Mouse (Mus musculus): ENCODE data around the gene Parp9. TPM values are rescaled to one million over a fixed set of nuclear protein-coding genes. Genes with fewer than 3 reads are reported as not detected.
"Not testable (repeated sequence)": the region's sequence is repeated elsewhere in the genome, so short reads cannot be mapped to it uniquely, and the experiment has no call there.

Gene Parp9
- polyA plus RNA-seq, 1 experiment from 2014 or later = 5.3 TPM

- H3K4me2 ChIP-seq = peak overlapping the region; percentile 80
- peak overlapping the region; percentile 67 for H3K4me3 ChIP-seq
- H3K9ac ChIP-seq = peak overlapping the region; percentile 56
- no peaks in the 10 kb centered on the region for H3K9me3 ChIP-seq
- H3K4me1 ChIP-seq = peaks cover 11% of the 10 kb centered on the region
- WGBS = 4% methylated on average over 6 of the region's 6 CpGs
- no peak for ATAC-seq (ENCODE audit: insufficient number of reproducible peaks, low FRiP score, low TSS enrichment, low read depth)
- no peaks in the 10 kb centered on the region for H3K36me3 ChIP-seq
- H3K27ac ChIP-seq = 0 out of 2 replicates have a peak overlapping the region, but pooled peaks have one; percentile 39
- no peaks in the 10 kb centered on the region for H3K27me3 ChIP-seq
Measured at GRCm38 (mm10) chr16:35939261-35939660, 991 bp downstream of the Parp9 start.

DNA sequence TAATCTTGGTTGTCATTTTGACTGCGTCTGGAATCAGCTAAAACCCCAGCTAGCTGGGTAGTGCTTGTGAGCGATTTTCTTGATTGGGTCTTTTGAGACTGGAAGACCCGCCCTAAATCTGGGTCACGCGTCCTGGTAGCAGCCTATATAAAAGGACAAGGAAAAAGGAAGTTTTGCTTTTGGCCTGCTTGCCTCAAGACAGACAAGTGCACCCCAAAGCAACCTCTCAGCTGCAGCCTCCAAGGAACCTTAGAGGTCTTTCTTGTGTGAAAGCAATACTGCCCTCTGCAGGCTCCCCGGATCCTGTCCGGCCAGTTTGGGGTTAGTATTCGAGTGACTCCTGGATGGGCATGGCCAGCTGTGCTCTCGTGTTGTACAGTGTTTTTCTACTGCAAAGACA, 1.4 kb downstream of the Parp9 start:
- no peaks in the 10 kb centered on the region for H3K27me3 ChIP-seq
- peaks cover 11% of the 10 kb centered on the region for H3K4me1 ChIP-seq
- H3K27ac ChIP-seq = no peak overlapping the region
- no peak for ATAC-seq (ENCODE audit: insufficient number of reproducible peaks, low FRiP score, low TSS enrichment, low read depth)
- H3K4me3 ChIP-seq = peak overlapping the region; percentile 67
- H3K36me3 ChIP-seq = no peaks in the 10 kb centered on the region
- peak overlapping the region; percentile 80 for H3K4me2 ChIP-seq
- H3K9me3 ChIP-seq = no peaks in the 10 kb centered on the region
- WGBS = 14% methylated on average over 9 of the region's 9 CpGs
- H3K9ac ChIP-seq = no peak overlapping the region

DNA sequence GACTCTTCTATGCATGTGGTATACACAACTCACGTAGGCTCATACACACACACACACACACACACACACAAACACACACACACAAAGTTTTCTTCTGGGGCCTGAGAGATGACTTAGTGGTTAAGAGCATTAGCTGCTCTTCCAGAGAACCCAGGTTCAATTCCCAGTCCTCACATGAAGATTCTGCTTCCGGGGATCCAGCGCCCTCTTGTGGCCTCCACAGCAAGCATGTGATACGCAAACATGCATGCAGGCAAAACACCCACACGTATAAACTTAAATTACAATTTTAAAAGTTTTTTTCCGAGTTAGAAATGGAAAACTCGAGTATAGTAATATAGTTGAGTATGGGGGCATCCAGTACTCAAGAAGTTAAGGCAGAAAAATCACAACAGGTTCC, 3.1 kb downstream of the Parp9 start:
- no peak for ATAC-seq (ENCODE audit: insufficient number of reproducible peaks, low FRiP score, low TSS enrichment, low read depth)
- Histone ChIP-seq H3K4me2 (no peak overlapping the region), H3K9ac (no peak overlapping the region), H3K36me3 (no peaks in the 10 kb centered on the region), H3K27ac (no peak overlapping the region), H3K9me3 (no peaks in the 10 kb centered on the region), H3K4me1 (peaks cover 11% of the 10 kb centered on the region), H3K4me3 (no peak overlapping the region), H3K27me3 (no peaks in the 10 kb centered on the region)
- WGBS = 85% methylated on average over 7 of the region's 7 CpGs

DNA sequence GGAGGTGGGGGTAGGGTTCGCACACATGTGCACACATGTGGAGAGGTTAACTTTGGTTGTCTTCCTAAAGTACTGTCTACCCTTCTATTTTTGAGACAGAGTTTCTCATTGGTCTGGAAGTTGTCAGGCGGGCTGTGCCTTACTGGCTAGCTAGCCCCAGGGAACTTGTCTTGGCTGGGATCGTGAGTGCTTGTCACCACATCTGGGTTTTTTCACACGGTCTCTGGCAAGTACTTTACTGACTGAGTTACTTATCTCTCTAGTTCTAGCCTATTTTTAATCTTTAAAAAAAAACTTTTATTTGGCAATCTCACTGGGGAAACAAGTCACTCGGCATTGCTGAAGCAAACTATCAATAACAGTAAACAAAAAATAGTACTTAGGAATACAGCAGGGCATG, 11.0 kb downstream of the Parp9 start:
- H3K27me3 ChIP-seq = no peaks in the 10 kb centered on the region
- H3K36me3 ChIP-seq = no peaks in the 10 kb centered on the region
- no peak overlapping the region for H3K4me3 ChIP-seq
- no peak overlapping the region for H3K4me2 ChIP-seq
- 64% methylated on average over 5 of the region's 5 CpGs for WGBS
- no peaks in the 10 kb centered on the region for H3K9me3 ChIP-seq
- ATAC-seq (ENCODE audit: insufficient number of reproducible peaks, low FRiP score, low TSS enrichment, low read depth) = no peak
- no peak overlapping the region for H3K9ac ChIP-seq
- no peaks in the 10 kb centered on the region for H3K4me1 ChIP-seq
- H3K27ac ChIP-seq = no peak overlapping the region

- Histone ChIP-seq H3K27me3 (no peaks in the 10 kb centered on the region), H3K4me2 (no peak overlapping the region), H3K4me3 (no peak overlapping the region), H3K4me1 (no peaks in the 10 kb centered on the region), H3K36me3 (no peaks in the 10 kb centered on the region), H3K27ac (no peak overlapping the region), H3K9me3 (no peaks in the 10 kb centered on the region), H3K9ac (no peak overlapping the region)
- WGBS = 91% methylated on average over 3 of the region's 3 CpGs
- ATAC-seq (ENCODE audit: insufficient number of reproducible peaks, low FRiP score, low TSS enrichment, low read depth) = no peak
Measured at GRCm38 (mm10) chr16:35951216-35951615, 12.9 kb downstream of the Parp9 start.

- no peaks in the 10 kb centered on the region for H3K4me1 ChIP-seq
- no peak overlapping the region for H3K27ac ChIP-seq
- no peaks in the 10 kb centered on the region for H3K36me3 ChIP-seq
- H3K9me3 ChIP-seq = no peaks in the 10 kb centered on the region
- no peak overlapping the region for H3K4me3 ChIP-seq
- no peak for ATAC-seq (ENCODE audit: insufficient number of reproducible peaks, low FRiP score, low TSS enrichment, low read depth)
- WGBS = 90% methylated on average over 5 of the region's 5 CpGs
- no peak overlapping the region for H3K4me2 ChIP-seq
- no peaks in the 10 kb centered on the region for H3K27me3 ChIP-seq
- no peak overlapping the region for H3K9ac ChIP-seq
Measured at GRCm38 (mm10) chr16:35952628-35953130, 14.4 kb downstream of the Parp9 start.

DNA sequence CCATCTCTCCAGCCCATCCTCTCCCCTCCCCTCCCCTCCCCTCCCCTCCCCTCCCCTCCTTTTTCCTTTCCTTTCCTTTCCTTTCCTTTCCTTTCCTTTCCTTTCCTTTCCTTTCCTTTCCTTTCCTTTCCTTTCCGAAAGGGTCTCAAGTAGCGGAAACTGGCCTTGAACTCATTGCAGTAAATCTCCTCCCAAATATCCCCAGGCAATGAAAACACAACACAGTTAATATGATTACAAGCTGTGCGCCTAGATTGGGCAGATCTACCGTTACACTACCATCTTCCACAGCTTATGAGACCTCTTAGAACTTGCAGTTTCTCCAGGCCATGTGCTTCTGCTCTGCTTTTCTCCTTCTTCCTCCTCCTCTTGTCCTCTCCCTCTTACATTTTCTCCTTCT, 27.7 kb downstream of the Parp9 start:
- not testable (repeated sequence) for H3K27ac ChIP-seq; ATAC-seq (ENCODE audit: insufficient number of reproducible peaks, low FRiP score, low TSS enrichment, low read depth); H3K27me3 ChIP-seq; H3K4me1 ChIP-seq; H3K36me3 ChIP-seq; H3K4me2 ChIP-seq; H3K9me3 ChIP-seq; H3K4me3 ChIP-seq; H3K9ac ChIP-seq
- 47% methylated on average over 4 of the region's 4 CpGs for WGBS

GRCm38 (mm10) chr16:35966411-35967115, 28.3 kb downstream of the Parp9 start:
- no peak overlapping the region for H3K4me2 ChIP-seq
- no peak overlapping the region for H3K27ac ChIP-seq
- H3K4me1 ChIP-seq = no peaks in the 10 kb centered on the region
- no peaks in the 10 kb centered on the region for H3K36me3 ChIP-seq
- 30% methylated on average over 5 of the region's 5 CpGs for WGBS
- no peak overlapping the region for H3K9ac ChIP-seq
- H3K27me3 ChIP-seq = no peaks in the 10 kb centered on the region
- H3K9me3 ChIP-seq = no peaks in the 10 kb centered on the region
- ATAC-seq (ENCODE audit: insufficient number of reproducible peaks, low FRiP score, low TSS enrichment, low read depth) = no peak
- no peak overlapping the region for H3K4me3 ChIP-seq

GRCm38 (mm10) chr16:35967319-35967718, 29.0 kb downstream of the Parp9 start:
- Histone ChIP-seq H3K4me2 (no peak overlapping the region), H3K4me1 (no peaks in the 10 kb centered on the region), H3K9me3 (no peaks in the 10 kb centered on the region), H3K36me3 (no peaks in the 10 kb centered on the region), H3K27ac (no peak overlapping the region), H3K4me3 (no peak overlapping the region), H3K9ac (no peak overlapping the region), H3K27me3 (no peaks in the 10 kb centered on the region)
- no peak for ATAC-seq (ENCODE audit: insufficient number of reproducible peaks, low FRiP score, low TSS enrichment, low read depth)
- 78% methylated on average over 4 of the region's 4 CpGs for whole genome bisulfite sequencing

DNA sequence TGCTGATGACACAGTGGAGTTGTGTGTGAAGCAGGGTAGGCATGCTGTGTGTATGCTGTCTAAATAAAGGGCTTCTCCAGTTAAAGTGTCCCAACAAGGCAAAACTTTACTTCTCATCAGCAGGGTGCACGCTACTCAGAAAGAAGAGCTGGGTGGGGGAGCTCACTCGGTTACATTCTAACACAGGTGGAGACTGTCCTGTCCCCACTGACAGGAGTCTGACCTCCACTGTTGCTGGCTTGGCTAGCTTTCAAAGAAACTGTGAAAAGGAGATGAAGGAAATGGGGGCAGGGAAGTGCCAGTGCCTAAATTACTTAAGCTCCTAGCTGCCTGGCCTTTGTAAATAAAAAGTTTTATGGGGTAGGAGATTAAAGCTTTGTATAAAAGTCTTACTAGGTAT, 29.9 kb downstream of the Parp9 start:
- ATAC-seq (ENCODE audit: insufficient number of reproducible peaks, low FRiP score, low TSS enrichment, low read depth) = no peak
- WGBS = 12% methylated on average over 2 of the region's 2 CpGs
- no peak overlapping the region for H3K9ac ChIP-seq
- no peak overlapping the region for H3K27ac ChIP-seq
- H3K4me1 ChIP-seq = no peaks in the 10 kb centered on the region
- H3K4me3 ChIP-seq = no peak overlapping the region
- H3K4me2 ChIP-seq = no peak overlapping the region
- no peaks in the 10 kb centered on the region for H3K36me3 ChIP-seq
- no peaks in the 10 kb centered on the region for H3K27me3 ChIP-seq
- no peaks in the 10 kb centered on the region for H3K9me3 ChIP-seq

GRCm38 (mm10) chr16:35974021-35974420, 35.8 kb downstream of the Parp9 start:
- Histone ChIP-seq H3K9me3 (no peaks in the 10 kb centered on the region), H3K4me3 (no peak overlapping the region), H3K36me3 (no peaks in the 10 kb centered on the region), H3K27me3 (no peaks in the 10 kb centered on the region), H3K9ac (no peak overlapping the region), H3K4me1 (no peaks in the 10 kb centered on the region), H3K27ac (no peak overlapping the region), H3K4me2 (no peak overlapping the region)
- no peak for ATAC-seq (ENCODE audit: insufficient number of reproducible peaks, low FRiP score, low TSS enrichment, low read depth)
- 40% methylated on average over 1 of the region's 1 CpGs for WGBS

DNA sequence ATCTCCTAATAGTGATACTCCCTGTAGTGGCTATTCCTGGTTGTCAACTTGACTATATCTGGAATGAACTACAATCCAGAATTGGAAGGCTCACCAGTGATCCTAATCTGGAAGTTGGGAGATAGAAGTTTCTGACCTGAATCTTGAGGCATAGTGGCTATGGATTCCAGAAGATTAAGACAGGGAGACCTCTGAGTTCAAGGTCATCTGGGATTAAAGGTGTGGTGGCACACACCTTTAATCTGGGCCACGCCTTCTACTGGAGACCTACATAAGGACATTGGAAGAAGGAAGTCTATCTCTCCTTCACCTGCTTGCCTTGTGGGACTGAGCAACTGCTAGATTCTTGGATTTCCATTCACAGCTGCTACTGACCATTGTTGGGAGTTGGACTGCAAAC, 40.2 kb downstream of the Parp9 start, which contains the start of gene Kpna1:
Gene Kpna1 (plus strand): TSS at position 301 of the 400 bp plus-strand sequence.
- H3K4me3 ChIP-seq; H3K9me3 ChIP-seq; H3K4me1 ChIP-seq; H3K27ac ChIP-seq; H3K9ac ChIP-seq; H3K4me2 ChIP-seq; ATAC-seq (ENCODE audit: insufficient number of reproducible peaks, low FRiP score, low TSS enrichment, low read depth); H3K36me3 ChIP-seq; H3K27me3 ChIP-seq: not testable (repeated sequence)
- WGBS = 88% methylated on average over 1 of the region's 1 CpGs
